Mouse (Mus musculus) brain, adult 2 months (tissue): ENCODE results near the gene Efhb.
A peak's percentile ranks its signal among the peaks of the same experiment; 100 is the strongest.

Experiments used
- DNase-seq: peaks from one replicate; pipeline ENCODE4 v3.0.0; 2011; ENCODE audit warnings: low read depth, low spot score

The Efhb gene

DNA sequence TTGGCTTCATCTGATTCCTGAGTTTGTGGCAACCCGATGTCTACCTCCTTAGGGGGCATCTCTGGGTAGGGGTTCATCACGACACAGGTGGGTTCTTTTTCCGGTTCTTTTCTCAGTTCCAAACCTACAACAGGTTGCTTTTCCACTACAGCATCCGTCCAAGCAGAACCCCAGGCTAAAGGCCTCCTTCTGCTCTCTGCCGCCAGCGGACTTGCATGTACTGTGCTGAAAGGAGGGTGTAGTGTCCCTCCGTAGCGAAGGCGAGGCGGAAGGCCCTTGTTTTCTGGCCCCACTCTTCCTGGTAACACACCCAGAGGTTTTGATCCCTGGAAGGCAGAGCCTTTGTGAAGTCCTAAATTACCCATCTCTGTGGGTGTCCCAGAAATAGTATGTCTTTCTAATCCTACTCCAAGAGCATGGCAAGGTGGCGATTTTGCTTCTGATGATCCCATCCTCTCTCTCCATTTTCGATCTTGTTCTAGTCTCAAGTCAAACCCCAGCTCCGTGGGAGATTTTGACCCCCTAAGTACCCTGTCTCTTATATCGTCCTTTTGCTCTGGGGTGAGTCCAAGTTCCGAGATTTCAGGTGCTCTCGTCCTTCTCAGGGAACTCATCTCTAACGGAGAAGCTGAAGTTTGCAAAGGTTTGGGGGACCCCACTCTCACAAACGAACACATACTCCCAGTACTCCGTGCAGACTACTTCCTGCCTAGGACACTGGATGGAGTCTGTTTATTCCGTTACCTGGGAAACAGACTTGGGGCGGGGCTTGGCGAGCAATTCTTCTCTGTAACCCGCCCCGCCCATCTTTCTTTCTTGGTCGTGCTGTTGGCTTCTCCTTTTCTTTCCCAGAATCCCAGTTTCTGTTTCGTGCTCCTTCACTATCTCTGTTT is at the start of gene Efhb:
TSS of gene Efhb (minus strand) at position 719 of the 893 bp plus-strand sequence.
- peak; percentile 73 for DNase-seq

DNA sequence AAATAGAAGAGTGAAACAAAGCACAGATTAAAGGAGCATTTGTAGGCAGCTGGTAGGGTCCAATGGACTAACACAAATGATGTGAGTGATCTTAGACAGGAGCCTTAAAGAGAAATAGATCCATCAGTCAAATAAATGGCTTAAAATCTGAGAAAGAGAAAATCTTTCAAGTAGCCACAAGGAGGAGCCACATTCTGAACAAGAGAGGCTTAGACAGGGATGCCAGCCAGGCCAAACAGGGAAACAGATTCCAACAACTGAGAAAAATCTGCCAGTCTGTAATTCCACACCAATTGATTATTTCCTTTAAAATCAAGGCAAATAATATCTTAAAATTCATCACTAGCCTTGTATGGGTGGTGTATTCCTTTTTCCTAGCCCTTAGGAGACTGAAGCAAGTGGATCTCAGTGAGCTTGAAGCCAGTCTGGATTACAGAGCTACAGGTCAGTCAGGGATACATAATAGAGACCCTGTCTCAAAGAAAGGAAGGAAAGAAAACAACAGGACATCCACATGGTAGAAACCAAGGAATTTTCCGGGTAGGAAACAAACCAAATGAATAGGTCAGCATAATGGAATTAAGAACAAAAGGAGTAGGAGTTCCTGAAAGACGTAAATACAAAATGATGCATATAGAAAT is 49.3 kb upstream of the Efhb start:
- peak; percentile 76 for DNase-seq

DNA sequence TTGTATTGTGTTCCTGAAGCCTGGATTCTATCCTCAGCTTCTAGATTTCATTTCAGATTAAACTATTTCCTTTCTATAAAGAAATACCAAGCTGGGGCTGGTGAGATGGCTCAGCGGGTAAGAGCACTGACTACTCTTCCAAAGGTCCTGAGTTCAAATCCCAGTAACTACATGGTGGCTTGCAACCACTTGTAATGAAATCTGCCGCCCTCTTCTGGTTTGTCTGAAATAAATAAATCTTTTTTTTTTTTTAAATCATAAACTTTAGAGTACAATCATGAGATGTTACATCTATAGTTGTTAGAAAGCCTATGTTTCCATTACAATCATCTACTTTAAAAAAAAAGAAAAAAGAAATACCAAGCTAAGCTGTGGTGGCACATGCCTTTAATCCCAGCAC is 39.8 kb upstream of the Efhb start:
- no peak for DNase-seq

DNA sequence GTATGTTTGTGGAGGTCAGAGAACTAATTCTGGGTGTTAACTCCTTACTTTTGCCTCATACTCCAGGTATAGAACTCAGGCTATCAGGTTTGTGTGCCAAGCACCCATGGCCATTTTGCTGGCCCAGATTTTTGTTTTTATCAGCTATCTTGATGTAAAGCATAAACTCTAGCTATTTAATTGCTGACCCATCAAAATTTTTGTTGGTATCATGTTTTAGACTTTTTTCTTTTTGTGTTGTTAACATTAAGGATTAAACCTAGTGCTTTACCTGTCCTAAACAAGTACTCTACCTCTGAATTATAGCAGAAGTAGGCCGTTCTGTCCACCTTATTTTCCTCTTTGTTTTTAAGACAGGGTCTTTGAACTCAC is 25.9 kb upstream of the Efhb start:
- no peak for DNase-seq

DNA sequence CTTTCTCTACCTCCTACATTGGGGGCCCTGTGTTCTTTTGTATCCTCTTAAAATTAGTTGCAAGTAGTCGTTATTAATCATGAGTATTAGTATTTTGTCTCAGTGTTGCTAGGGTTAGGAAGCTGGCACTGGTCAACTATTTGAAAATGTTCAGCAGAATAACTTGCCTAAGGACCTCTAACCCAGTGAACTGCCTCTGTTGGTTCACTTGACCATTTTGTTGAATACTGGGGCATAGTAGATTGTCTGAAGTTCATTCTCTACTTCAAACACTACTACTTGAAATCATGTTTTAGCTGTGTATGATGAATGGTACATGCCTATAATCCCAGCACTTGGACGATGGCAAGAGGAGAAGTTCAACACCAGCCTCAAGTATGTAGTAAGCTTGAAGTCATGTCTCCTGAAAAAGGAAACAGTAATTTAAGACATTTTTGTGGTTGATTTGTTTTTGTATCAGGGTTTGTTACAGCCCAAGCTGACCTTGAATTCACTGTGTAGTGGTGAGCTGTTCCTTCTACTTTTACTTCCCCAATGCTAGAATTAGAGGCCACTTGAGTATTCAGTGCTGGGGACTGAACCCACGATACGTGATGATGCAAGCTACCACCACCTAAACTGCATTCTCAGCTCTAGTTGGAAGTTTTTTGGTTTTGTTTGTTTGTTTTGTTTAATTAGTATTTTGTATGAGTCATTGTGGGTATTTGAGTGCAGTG is 25.3 kb upstream of the Efhb start:
- DNase-seq: no peak

DNA sequence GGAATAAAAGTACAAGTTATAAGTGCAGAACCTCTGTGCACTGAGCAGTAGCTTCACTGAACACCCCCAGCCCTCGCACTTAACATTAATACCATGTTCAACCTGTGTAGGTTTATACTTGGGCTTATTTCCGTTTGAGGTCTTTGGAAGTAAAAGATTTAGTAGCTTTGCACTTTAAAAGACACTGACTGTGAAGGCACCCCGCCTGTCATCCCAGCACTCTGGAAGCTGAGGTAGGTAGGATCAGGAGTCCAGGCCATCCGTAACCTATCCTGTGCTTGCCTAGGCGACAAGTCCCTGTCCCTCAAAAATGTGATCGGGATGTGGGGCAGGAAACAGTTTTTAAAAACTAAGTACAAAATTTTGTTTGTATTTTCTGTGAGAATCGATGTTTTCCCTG is 17.3 kb upstream of the Efhb start:
- no peak for DNase-seq

DNA sequence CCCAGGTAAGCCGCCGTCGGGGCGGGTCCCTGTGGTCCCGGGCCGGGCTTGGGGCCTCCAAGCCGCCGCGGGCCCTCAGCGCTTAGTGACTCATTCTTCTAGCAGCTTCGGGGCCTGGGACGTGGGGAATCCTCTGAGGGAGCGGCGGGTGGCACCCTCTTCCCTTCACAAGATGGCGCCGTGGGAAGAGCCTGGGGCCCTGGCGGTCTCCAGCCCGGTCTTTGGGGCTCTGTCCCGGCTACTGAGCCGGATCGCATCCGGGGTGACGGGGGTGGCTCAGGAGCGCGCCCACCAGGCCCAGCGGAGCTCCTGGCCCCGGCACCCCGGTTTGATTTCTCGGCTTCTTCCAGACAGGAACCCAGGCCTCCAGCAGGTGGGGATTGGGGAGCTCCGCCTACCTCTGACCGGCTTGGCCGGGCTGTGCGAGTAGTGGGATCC is 16.5 kb upstream of the Efhb start:
- peak; percentile 66 for DNase-seq

DNA sequence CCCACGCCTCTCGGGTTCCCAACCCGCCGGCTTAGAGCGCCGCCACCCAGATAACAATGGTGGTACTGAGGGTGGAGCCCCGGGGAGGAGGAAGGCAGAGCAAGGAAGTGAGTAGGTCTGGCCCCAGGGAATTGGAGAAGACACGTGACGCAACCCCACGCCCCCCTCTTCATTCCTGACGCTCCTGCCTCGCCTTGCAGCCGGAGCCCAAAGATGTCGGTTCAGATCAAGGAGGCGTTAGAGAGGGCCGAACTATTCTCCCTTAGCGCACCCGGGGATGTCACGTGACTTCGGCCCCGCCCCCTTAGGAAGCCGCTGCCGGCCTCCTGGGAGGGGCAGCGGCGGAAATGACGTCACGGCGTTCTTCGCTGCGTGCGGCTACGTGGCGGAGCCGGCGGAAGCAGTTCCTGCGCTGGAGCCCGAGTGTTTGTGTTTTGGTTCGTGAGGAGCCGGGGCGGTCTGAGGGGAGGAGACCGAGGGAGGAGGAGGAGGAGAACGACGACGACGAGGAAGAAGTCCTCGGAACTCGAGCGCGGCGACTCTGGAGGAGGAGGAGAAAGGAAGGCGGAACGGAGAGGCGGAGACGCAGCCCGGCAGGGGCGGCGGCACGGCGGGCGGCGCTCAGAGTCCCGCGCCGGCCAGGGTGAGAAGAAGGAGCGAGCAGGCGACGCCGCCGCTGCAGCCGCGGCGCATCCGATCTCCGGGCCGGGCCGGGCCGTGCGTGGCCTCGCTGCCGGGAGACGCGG is 15.9 kb upstream of the Efhb start, which contains the start of gene Rab5a:
TSS of gene Rab5a (plus strand) at position 377 of the 746 bp plus-strand sequence.
- DNase-seq: peak; percentile 99

DNA sequence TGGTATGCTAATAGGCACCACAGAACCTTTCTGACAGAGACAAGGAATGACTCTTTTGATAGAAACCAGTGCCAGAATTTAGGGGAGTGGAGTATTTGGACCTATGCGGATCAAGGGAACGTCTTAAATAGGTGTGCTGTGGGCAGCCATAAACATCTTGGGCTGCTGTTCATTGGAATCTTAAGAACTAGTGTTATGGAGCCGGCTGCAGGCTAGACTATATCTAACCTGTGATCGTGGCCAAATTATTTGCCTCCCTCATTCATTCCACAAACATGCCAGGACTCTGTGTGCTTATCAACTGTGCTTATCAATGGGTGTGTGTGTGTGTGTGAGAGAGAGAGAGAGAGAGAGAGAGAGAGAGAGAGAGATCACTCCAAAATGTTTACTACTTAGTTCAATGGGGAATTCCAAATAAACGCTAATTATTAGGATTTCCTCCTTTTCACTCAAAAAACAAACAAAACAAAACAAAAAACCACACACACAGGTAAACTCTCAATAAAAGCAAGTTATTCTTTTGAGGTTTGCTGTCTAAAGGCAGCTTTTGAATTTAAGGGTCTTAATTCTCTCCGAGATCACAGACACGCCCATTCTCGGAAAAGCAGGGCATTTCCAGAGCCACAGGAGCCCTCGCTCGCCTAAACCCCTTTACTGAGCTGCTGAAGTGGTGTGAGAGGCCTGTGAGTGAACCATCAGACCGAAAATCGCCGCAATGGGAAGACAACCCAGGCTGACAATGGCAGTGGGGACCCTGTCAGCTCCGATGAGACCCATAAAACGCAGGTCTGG is 15.1 kb upstream of the Efhb start:
- DNase-seq: no peak

DNA sequence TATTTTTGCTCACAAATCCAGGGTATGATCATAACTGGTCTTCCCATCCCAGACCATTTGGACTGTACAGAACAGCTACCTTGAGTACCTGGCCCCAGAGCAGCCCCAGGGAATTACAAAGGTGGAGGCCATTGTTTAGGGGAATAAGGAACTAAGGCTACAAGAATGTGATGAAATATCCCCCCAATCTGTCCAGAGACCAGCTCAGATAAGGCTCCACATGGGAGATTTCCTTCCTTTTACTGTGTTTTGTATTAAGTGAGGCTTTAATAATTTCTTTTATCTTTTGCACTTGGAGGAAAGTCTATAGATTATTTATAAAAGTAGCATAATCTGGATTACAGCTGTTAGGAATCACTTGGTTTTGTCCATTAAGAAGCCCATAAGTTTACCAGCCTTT is 5.6 kb upstream of the Efhb start:
- no peak for DNase-seq

DNA sequence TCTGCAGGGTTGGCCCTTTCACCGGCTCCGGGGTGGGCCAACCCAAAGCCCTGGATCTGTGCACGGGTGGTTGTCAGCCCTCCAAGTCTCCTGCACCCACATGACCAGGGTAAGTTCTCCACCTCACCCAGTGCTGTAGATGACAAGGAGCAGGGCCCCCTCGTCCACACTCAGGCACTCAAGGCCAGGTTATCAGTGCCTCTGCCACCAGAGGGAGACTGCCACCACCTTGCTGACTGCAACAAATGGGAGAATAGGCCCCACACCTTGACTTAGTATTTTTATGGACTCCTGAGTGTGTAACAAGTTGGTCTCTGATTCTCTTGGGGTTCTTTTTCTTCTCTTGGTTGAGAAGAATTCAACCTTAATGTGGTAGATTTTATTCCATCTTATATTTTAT is 2.4 kb upstream of the Efhb start:
- DNase-seq: no peak

DNA sequence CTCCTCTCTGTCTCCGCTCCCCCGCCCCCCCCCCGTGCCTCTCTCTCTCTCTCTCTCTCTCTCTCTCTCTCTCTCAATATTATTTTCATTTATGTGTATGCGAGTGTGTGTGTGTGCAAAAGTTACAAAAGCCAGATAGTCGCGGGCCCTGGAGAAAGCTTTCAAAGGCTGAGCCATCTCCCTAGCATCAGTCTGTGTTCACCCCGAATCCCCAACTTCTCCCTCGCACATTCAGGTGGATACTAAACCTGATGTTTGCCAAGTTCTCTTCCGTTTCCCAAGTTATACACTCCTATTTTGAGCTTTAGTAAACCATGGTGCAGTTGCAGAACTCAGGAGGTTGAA is 347 bp upstream of the Efhb start:
- DNase-seq: no peak

DNA sequence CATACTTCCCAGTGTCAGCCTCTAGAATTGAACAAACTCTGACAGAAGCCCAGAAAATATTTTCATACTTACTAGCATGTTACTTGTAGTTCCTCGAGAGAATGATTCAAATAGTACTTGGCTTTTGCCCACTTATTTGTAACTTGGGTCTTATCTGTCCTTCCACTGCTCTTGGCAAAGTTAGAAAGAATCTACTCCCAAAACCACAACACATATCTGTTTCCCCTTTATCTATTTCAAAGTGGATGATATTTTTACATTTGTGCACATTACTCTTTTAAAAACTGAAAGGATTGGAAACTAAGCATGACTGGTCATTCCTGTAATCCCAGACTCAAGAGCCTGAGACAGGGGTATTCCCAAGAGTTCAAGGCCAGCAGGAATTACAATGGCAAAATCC is 6.4 kb downstream of the Efhb start:
- DNase-seq: no peak

DNA sequence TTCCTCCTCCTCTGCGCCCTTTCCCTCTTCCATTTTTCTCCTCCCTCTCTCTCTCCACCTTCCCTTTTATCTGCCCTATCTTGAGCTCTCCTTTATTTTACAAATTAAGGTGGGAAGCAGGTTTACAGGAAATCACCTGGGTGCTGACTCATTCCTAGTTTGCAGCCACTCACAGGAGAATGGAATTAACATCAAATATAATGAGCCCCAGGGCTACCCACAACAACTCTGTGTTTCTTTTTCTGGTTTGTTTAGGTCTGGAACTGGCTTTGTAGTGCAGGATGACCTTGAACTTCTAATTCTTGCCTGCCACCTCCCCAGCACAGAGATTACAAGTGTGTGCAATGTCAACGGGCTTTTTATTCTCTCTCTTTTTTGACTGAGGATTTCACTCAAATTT is 7.0 kb downstream of the Efhb start:
- no peak for DNase-seq

DNA sequence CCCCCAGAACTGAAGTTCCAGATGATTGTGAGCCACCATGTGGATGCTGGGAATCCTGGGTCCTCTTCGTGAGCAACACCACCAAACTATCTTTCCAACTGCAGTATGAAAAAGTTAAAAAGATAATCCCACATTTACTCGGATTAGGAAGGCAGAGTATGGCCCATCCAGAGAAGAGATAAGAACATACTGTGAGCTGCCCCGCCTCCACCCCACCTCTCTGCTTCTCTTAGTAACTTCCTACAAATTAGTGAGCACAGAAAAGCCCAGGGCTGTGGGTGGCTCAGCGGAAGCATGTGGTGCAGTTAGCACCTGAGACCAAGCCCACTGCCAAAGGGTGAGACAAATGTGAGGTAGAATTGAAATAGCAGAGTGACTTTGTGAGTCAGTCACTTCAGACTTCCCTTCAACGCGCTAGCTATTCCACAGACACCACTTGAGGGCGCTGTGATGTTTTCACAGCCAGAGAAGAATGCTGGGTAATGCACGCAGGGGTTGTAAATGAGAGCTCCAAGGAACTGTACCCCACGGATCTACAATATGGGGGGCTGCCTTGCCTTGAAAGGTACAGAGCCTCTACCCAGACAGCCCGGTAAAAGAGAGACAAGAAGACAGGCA is 60.3 kb downstream of the Efhb start:
- DNase-seq: peak; percentile 50

DNA sequence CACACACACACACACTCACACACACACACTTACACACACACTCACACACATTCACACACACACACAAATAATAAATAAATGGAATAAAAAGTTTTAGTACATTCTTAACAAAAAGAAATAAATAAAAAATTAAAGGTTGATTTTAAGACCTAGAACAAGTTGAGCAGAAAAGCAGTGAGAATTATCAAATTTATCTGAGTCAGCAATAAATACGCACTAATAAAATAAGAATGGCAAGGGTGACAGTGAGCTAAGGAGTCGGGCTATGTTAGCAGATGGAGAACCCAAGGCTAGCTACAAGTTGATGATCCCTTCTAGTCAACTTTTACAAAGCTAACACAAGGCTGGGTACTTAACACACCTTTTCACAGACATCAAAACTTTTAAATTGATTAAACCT is 69.9 kb downstream of the Efhb start:
- DNase-seq: no peak

DNA sequence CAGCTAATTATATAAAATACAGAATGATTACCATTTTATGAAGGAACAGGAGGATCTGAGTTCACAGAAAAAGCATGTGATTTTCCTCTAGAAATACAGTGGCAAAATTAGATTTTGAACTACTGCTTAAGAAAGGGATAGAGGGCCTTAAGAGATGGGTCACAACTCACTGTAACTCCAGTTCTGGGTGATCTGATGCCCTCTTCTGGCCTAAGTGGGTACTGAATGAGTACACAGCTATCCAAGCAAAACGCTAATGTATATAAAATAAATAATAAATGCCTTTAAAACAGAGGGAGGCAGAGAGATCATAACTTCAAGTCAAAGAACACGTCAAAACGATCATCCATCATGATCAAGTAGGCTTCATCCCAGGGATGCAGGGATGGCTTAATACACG is 73.6 kb downstream of the Efhb start:
- peak; percentile 54 for DNase-seq

DNA sequence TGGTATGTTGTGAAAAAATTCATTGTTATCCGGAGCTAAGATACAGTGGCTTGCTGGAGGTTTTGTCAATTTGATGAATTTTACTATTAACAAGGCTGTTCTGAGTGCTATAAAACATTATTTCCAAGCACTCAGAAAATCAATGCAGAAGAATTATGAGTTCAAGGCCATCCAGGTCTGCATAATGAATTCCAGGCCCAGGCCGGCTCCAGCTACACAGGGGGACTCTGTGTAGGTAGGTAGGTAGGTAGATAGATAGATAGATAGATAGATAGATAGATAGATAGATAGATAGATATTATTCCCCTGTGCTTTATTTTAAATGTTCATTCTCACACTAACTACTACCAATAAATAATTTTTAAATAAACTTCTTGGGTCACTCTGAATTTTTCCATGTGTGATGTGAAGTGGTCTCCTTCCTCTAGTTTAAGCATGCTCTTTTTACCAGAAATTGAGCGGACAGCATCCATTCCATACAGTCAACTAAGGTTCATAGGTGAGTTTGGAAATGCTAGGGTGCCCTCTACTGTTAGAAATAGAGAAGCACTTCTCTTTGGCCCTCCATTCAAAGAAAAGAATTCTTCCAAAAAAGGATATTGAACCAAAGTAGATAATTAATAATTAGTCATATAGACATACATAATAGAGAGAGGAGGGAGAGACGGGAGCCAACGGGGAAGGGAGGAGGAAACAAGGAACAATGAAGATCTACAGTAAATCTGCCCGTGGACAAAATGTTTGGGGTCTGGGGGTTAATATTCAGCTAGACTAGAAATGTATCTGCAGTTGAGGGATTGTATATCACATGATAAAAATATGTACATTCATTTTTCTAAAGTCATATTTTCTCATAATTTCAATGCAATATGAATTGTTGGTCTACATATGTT is 75.3 kb downstream of the Efhb start:
- peak; percentile 40 for DNase-seq

DNA sequence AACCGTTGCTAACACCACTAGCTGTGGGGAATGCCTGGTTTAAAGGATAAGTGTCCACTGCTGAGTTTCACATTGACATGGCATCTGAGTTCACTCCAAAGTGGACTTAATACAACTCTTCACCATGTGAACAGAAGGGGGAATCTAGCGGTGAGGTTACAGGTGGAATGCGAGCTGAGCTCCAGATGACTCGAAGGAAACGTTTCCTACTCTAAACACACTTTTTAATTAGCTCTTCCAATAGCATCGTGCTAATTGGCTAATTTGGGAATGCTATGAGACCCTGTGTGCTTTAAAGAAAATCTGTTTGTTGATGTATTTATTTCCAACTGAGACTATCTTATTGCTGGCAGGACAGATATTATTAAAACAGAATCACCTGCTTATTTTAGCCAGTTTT is 76.3 kb downstream of the Efhb start:
- DNase-seq: no peak

DNA sequence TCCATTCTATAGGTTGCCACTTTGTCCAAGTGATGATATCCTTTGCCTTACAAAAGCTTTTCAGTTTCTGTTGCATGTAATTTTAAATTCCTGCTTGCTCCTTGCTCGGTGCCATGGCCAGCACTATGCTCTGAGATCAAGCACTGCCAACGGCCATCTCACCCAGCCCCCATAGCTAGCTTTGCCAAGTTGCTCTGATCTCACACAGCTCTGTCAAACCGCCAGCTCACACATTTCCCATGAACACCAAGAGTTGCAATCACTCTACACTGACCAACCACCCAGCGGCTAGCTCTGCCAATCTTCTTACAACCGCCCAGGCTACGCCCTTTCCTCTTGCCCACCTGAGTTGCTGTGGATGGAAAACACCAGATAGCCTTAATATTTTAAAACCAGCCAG is 99.0 kb downstream of the Efhb start:
- no peak for DNase-seq
